Mouse (Mus musculus): Measurements from ENCODE around the gene Traf4. TPM values are rescaled to one million over a fixed set of nuclear protein-coding genes. Genes with fewer than 3 reads are reported as not detected.

Gene Traf4
- polyA plus RNA-seq, 1 experiment from 2014 or later, result 56.5 TPM

- no peak overlapping the region for H3K4me2 ChIP-seq (ENCODE audit: low read depth, low read length)
- H3K27me3 ChIP-seq (ENCODE audit: control insufficient read depth, insufficient read depth, low read length), result no peaks in the 10 kb centered on the region
- H3K4me3 ChIP-seq (ENCODE audit: low read depth, low read length), result no peak overlapping the region
- no peaks in the 10 kb centered on the region for H3K36me3 ChIP-seq (ENCODE audit: control insufficient read depth, insufficient read depth, low read length)
- no peaks in the 10 kb centered on the region for H3K9me3 ChIP-seq (ENCODE audit: control insufficient read depth, low read length)
- H3K27ac ChIP-seq (ENCODE audit: low read depth, low read length), result no peak overlapping the region
- no peak for ATAC-seq (ENCODE audit: low read depth)
- 78% methylated on average over 4 of the region's 4 CpGs for WGBS
- 0 out of 2 replicates have a peak, but pooled peaks cover 3% of the 10 kb centered on the region for H3K4me1 ChIP-seq (ENCODE audit: control insufficient read depth, insufficient read depth, low read length)
- no peak overlapping the region for H3K9ac ChIP-seq (replicated peaks; ENCODE audit: low read depth, low read length)
Observed at GRCm38 (mm10) chr11:78171328-78171727, 5.9 kb upstream of the Traf4 start.

DNA sequence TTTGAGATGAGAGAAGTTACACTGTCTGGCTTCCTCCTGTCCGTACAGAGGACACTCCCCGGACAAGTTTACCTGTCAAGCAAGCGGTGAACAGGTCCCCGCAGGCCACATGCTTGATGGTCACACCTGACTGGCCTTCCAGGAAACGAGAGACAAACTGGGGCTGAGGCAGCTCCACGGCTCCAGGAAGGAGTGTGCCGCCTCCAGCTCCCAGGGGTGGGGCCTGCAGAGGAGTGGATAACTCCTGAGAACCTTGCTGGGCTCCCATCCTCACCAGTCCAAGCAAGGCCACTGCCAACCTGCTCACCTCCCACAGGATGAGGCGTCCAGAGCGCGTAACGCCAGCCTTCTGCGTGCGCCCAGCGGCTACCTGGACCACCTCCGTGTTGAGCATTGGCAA, 4.9 kb upstream of the Traf4 start:
- ATAC-seq (ENCODE audit: low read depth), result no peak
- Histone ChIP-seq H3K4me3 (ENCODE audit: low read depth, low read length) (no peak overlapping the region), H3K4me2 (ENCODE audit: low read depth, low read length) (no peak overlapping the region), H3K36me3 (ENCODE audit: control insufficient read depth, insufficient read depth, low read length) (no peaks in the 10 kb centered on the region), H3K27ac (ENCODE audit: low read depth, low read length) (no peak overlapping the region), H3K9me3 (ENCODE audit: control insufficient read depth, low read length) (no peaks in the 10 kb centered on the region), H3K4me1 (ENCODE audit: control insufficient read depth, insufficient read depth, low read length) (peaks cover 6% of the 10 kb centered on the region), H3K9ac (replicated peaks; ENCODE audit: low read depth, low read length) (no peak overlapping the region), H3K27me3 (ENCODE audit: control insufficient read depth, insufficient read depth, low read length) (no peaks in the 10 kb centered on the region)
- WGBS, result 94% methylated on average over 15 of the region's 15 CpGs

DNA sequence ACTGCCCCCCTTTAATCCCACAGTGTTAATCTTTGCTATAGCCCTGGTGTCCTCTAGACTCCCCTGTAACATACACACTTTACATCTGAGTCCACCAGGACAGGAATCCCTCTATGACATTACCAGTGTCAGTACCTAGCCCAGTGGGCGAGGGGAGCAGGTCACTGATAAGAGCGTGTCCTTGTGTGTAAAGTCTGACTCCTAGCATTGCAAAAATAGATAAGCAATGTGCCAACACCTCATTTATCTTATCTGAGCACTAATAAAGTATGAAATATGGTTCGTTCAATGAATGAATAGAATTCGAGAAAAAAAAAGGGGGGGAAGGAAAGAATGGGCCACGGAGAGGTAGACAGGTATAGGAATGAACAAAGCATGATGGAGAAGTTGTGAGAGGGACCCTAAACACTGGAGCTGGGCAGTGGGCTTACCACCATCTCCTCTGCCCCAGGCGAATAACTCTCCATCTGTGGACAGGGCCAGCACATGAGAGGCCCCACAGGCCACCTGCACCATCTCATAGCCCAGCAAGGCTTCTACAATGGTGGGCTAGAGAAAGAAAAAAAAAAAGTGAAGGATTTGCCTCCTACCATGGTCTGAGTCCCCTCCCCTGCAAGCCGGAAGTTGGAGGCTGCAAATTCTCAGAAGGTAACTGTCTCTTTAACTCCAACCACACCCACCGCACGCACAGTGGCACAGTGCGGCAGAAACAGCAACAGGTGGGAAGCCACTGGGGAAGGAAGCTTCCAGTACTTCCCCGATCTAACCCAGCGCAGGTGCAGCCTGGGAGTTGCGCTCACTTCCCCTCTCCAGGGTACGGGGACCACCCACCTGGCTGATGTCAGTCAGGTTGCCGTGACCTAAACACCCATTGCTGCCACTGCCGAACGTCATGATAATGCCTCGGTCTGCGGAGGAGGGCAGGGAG, 3.4 kb upstream of the Traf4 start:
- WGBS, result 67% methylated on average over 19 of the region's 19 CpGs
- H3K36me3 ChIP-seq (ENCODE audit: control insufficient read depth, insufficient read depth, low read length), result no peaks in the 10 kb centered on the region
- no peak overlapping the region for H3K4me3 ChIP-seq (ENCODE audit: low read depth, low read length)
- peaks cover 6% of the 10 kb centered on the region for H3K4me1 ChIP-seq (ENCODE audit: control insufficient read depth, insufficient read depth, low read length)
- H3K9me3 ChIP-seq (ENCODE audit: control insufficient read depth, low read length), result no peaks in the 10 kb centered on the region
- H3K27me3 ChIP-seq (ENCODE audit: control insufficient read depth, insufficient read depth, low read length), result no peaks in the 10 kb centered on the region
- H3K9ac ChIP-seq (replicated peaks; ENCODE audit: low read depth, low read length), result no peak overlapping the region
- H3K27ac ChIP-seq (ENCODE audit: low read depth, low read length), result no peak overlapping the region
- no peak for ATAC-seq (ENCODE audit: low read depth)
- H3K4me2 ChIP-seq (ENCODE audit: low read depth, low read length), result no peak overlapping the region

- 92% methylated on average over 14 of the region's 14 CpGs for WGBS
- Histone ChIP-seq H3K9ac (replicated peaks; ENCODE audit: low read depth, low read length) (no peak overlapping the region), H3K36me3 (ENCODE audit: control insufficient read depth, insufficient read depth, low read length) (no peaks in the 10 kb centered on the region), H3K4me1 (ENCODE audit: control insufficient read depth, insufficient read depth, low read length) (peaks cover 19% of the 10 kb centered on the region), H3K27ac (ENCODE audit: low read depth, low read length) (no peak overlapping the region), H3K9me3 (ENCODE audit: control insufficient read depth, low read length) (no peaks in the 10 kb centered on the region), H3K27me3 (ENCODE audit: control insufficient read depth, insufficient read depth, low read length) (no peaks in the 10 kb centered on the region), H3K4me2 (ENCODE audit: low read depth, low read length) (no peak overlapping the region), H3K4me3 (ENCODE audit: low read depth, low read length) (no peak overlapping the region)
- no peak for ATAC-seq (ENCODE audit: low read depth)
Observed at GRCm38 (mm10) chr11:78167257-78167959, 2.0 kb upstream of the Traf4 start.

GRCm38 (mm10) chr11:78166640-78167039, 1.3 kb upstream of the Traf4 start:
- WGBS, result 79% methylated on average over 6 of the region's 6 CpGs
- Histone ChIP-seq H3K4me2 (ENCODE audit: low read depth, low read length) (no peak overlapping the region), H3K27me3 (ENCODE audit: control insufficient read depth, insufficient read depth, low read length) (no peaks in the 10 kb centered on the region), H3K4me1 (ENCODE audit: control insufficient read depth, insufficient read depth, low read length) (peaks cover 27% of the 10 kb centered on the region), H3K27ac (ENCODE audit: low read depth, low read length) (no peak overlapping the region), H3K36me3 (ENCODE audit: control insufficient read depth, insufficient read depth, low read length) (peaks cover 6% of the 10 kb centered on the region), H3K9me3 (ENCODE audit: control insufficient read depth, low read length) (no peaks in the 10 kb centered on the region), H3K9ac (replicated peaks; ENCODE audit: low read depth, low read length) (no peak overlapping the region), H3K4me3 (ENCODE audit: low read depth, low read length) (no peak overlapping the region)
- ATAC-seq (ENCODE audit: low read depth), result no peak

DNA sequence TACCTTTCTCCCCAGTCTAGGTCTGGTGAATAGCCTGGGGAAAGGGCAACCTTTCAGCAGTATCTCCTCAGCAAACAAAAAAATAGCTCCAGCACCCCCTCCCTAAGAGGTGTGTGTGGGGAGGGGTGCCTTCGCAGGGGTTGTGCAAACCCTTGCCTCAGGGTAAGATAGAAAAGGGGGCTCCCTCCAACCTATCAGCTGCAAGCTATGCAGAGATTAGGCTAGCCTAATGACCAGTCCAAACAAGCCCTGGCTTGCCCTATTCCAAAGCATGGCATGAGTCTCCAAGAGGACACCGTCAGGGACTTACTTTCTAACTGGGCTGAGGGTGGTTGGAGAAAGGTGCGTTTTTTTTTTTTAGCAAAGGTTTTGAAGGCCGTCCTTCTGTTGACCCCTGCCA, 772 bp upstream of the Traf4 start:
- no peaks in the 10 kb centered on the region for H3K9me3 ChIP-seq (ENCODE audit: control insufficient read depth, low read length)
- no peaks in the 10 kb centered on the region for H3K27me3 ChIP-seq (ENCODE audit: control insufficient read depth, insufficient read depth, low read length)
- WGBS, result 59% methylated on average over 4 of the region's 4 CpGs
- H3K9ac ChIP-seq (replicated peaks; ENCODE audit: low read depth, low read length), result peak overlapping the region; percentile 97; the same call in 1 of the 2 replicates
- 0 out of 2 replicates have a peak overlapping the region, but pooled peaks have one; percentile 98 for H3K27ac ChIP-seq (ENCODE audit: low read depth, low read length)
- H3K4me1 ChIP-seq (ENCODE audit: control insufficient read depth, insufficient read depth, low read length), result peaks cover 27% of the 10 kb centered on the region
- H3K4me2 ChIP-seq (ENCODE audit: low read depth, low read length), result peak overlapping the region; percentile 62
- peaks cover 8% of the 10 kb centered on the region for H3K36me3 ChIP-seq (ENCODE audit: control insufficient read depth, insufficient read depth, low read length)
- ATAC-seq (ENCODE audit: low read depth), result no peak
- peak overlapping the region; percentile 85 for H3K4me3 ChIP-seq (ENCODE audit: low read depth, low read length)

GRCm38 (mm10) chr11:78165761-78166109, 346 bp upstream of the Traf4 start:
- 3% methylated on average over 16 of the region's 16 CpGs for WGBS
- peak overlapping the region; percentile 85 for H3K4me3 ChIP-seq (ENCODE audit: low read depth, low read length)
- H3K27me3 ChIP-seq (ENCODE audit: control insufficient read depth, insufficient read depth, low read length), result no peaks in the 10 kb centered on the region
- H3K4me2 ChIP-seq (ENCODE audit: low read depth, low read length), result peak overlapping the region; percentile 62
- peaks cover 13% of the 10 kb centered on the region for H3K36me3 ChIP-seq (ENCODE audit: control insufficient read depth, insufficient read depth, low read length)
- peak overlapping the region; percentile 98 for H3K27ac ChIP-seq (ENCODE audit: low read depth, low read length)
- H3K4me1 ChIP-seq (ENCODE audit: control insufficient read depth, insufficient read depth, low read length), result peaks cover 27% of the 10 kb centered on the region
- H3K9me3 ChIP-seq (ENCODE audit: control insufficient read depth, low read length), result no peaks in the 10 kb centered on the region
- ATAC-seq (ENCODE audit: low read depth), result peak; percentile 20
- H3K9ac ChIP-seq (replicated peaks; ENCODE audit: low read depth, low read length), result peak overlapping the region; percentile 97

GRCm38 (mm10) chr11:78164604-78164923, 825 bp downstream of the Traf4 start:
- WGBS, result under 1% methylated on average over 14 of the region's 14 CpGs
- H3K36me3 ChIP-seq (ENCODE audit: control insufficient read depth, insufficient read depth, low read length), result peaks cover 24% of the 10 kb centered on the region
- H3K9ac ChIP-seq (replicated peaks; ENCODE audit: low read depth, low read length), result peak overlapping the region; percentile 97
- H3K4me2 ChIP-seq (ENCODE audit: low read depth, low read length), result peak overlapping the region; percentile 62
- H3K4me3 ChIP-seq (ENCODE audit: low read depth, low read length), result peak overlapping the region; percentile 85
- no peaks in the 10 kb centered on the region for H3K27me3 ChIP-seq (ENCODE audit: control insufficient read depth, insufficient read depth, low read length)
- H3K4me1 ChIP-seq (ENCODE audit: control insufficient read depth, insufficient read depth, low read length), result peaks cover 27% of the 10 kb centered on the region
- ATAC-seq (ENCODE audit: low read depth), result 0 out of 2 replicates have a peak, but pooled peaks have one; percentile 2
- H3K27ac ChIP-seq (ENCODE audit: low read depth, low read length), result peak overlapping the region; percentile 98
- H3K9me3 ChIP-seq (ENCODE audit: control insufficient read depth, low read length), result no peaks in the 10 kb centered on the region
